Mouse (Mus musculus): ENCODE measurements around the gene Dpm3.

The Dpm3 gene

DNA sequence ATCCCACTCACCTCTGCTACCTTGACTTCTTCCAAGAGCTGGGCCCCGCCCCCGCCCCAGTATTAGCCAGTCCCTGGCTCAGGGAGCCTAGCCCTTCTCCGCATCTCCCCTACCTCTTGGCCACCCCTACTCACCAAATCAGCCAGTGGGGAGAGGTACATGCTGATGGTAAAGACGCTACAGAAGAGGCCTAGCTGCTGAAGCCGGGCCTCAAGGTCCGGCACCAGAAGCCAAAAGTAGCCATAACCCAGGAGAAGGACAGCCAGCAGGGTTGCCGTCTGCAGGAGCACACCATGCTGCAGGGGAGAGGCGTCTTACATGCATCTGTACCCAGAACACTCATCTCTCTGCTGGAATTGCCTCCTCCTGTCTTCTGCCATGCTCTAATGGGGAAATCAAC, 9.8 kb downstream of the Dpm3 start:
- DNase-seq (ENCODE audit: low spot score in 2 of 2), result no peak

DNA sequence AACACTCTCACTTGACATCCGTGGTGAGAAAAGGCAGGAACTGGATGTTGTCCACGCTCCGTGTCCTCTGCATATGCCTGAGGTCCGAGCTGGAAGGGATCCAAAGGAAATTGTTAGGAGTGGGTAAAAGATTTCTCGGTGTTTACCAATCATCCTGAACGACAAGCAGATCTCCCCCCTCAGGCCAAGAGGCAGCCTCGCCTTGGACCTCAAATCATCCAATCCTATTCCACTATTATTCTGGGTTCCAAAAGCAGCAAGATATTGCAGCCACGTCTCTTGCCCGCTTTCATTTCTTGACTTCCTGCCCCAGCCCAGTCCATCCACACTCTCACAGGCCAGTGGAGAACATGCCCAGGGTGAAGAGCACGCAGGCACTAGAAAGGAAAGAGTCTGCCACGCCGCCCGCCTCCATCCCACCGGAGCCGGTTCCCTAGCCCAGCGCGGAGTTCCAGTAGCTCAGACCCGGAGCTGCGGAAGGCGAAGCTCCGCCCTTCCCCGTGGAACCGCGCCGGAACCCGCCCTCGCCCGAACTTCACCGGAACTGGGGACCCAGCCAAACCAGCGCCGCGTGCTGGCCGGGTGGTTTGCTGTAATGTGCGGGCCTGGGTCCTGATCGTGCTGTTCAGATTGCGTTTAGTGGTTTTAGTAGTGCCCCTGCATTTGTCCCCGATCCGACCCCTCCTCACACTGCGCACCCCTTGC, 11.0 kb downstream of the Dpm3 start, which contains the start of gene Slc50a1:
TSS of gene Slc50a1 (minus strand) at position 520 of the 705 bp plus-strand sequence.
- DNase-seq (ENCODE audit: low spot score in 2 of 2), result peak; percentile 35 to 48

DNA sequence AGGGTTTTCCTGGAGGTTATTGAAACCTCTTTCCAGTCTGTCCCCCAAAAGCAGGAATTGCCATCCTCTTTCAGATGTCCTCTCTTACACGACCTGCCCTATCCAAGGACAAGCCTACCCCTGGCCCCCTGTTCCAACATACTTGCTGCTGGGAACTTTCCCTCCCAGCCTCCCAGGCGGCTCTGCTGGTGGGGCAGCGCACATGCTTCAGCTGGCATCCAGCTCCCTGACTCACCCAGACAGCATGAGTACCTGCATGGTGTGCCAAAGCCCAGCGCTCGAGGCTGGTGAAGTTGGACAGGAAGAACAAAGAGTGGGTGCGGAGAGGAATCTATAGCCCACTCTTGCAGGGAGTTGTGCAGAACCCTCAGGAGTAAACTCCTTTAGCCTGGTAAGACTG, 11.7 kb downstream of the Dpm3 start:
- no peak for DNase-seq (ENCODE audit: low spot score in 2 of 2)

DNA sequence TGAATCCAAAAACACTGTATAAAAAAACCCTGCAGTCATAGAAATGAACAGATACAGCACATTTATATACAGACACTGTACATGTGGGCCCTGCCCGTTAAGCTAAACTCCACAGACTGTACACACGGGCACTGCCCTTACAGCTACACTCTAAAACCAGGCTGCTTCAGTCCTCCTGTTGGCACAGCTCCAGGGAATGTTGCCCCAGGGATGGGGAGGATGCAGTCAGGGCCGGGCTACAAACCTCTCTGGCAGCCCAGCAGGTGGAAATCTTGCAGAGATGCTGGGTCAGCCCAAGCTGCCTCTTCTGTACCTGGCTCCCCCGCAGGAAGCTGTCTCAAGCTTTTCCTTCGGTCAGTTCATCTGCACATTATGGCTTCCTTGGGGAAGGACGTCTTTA, 12.6 kb downstream of the Dpm3 start:
- DNase-seq (ENCODE audit: low spot score in 2 of 2), result no peak

DNA sequence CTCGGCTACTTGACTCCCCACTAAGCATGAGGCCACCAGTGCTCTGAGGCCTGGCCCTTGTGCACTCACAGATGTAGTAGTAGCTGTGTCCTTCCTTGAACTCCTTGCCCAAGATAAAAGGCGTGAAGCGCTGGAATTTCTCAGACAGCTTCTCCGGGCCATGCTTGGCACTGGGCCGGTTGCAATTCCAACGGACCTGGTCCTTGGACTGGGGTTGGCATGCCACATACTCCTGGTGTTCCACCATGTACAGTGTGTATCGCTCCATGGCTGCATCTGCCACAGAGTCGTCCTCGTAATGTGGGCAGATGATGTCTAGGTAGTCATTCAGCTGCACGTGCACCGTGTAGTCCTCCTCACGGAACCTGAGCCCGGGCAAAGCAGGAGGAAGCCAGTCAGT, 16.9 kb downstream of the Dpm3 start:
- no peak for DNase-seq (ENCODE audit: low spot score in 2 of 2)

DNA sequence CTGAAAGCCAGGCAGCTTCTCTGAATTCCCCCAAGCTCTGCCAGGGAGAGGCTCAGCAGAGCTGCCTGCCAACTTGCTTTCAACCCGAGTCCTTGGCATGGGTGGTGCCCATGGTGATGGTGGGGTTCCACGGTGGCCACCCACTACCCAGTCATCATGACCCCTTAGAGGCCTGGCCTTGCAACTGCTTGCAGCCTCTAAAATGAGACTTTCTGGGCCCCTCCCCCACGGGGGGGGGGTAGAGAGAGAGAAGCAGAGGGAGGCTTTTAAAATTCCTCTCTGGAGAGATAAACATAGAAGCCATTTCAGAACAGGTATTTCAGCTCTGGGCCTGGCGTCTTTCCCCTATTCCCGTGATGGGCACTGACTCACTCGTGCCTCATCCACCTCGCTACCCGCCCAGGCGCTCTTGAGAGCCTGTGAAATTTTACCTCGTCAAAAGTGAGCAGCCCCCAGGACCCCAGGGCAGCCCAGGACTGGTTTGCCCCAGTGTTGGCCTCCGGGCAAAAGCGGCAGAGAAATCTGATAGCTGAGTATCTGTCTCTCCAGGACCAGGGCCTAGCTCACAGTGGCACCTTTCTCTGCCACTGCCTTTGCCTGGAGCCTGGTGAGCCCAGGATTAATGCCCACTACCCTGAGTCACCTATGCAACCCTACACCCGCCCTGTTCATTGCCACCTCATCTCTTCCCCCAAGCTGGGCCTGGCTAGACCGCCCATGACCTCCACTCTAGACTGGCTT, 18.3 kb downstream of the Dpm3 start:
- no peak for DNase-seq (ENCODE audit: low spot score in 2 of 2)

DNA sequence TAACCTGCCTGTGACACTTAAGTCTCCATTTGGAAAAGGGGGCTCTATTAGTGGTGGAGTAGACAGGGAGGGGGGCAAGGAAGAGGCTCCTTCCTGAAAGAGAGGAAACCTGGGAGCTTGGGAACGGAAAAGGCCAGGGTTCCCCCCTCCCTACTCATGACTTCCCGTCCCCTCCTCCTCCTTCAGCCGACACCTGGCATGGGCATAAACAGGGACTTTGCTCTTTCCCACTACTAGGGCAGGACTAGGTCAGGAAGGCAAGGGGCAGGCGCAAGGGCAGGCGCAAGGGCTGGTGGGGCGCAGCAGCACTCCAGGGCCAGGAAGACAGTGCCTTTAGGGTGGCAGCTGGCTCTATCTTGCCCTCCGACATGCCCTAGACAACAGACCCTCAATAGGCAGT, 18.9 kb downstream of the Dpm3 start:
- no peak for DNase-seq (ENCODE audit: low spot score in 2 of 2)

DNA sequence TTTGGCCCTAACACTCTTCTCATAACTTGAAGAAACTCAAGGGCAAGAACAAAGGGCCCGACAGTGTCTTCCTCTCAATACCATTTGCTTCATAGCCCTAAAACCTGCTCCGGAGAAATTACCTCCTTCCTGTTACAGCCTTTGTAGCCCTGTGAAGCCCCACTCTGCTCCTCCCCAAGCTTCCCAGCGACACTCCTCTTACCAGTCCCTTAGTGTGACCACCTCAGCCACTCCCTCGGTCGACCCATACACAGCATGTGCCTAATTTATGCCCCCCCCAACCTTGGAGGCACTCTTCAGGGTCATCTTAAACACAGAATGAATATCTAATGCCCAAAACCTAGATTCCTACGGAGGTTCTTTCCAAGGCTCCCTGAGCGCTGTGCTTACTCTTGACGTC, 19.5 kb downstream of the Dpm3 start:
- DNase-seq (ENCODE audit: low spot score in 2 of 2), result no peak

DNA sequence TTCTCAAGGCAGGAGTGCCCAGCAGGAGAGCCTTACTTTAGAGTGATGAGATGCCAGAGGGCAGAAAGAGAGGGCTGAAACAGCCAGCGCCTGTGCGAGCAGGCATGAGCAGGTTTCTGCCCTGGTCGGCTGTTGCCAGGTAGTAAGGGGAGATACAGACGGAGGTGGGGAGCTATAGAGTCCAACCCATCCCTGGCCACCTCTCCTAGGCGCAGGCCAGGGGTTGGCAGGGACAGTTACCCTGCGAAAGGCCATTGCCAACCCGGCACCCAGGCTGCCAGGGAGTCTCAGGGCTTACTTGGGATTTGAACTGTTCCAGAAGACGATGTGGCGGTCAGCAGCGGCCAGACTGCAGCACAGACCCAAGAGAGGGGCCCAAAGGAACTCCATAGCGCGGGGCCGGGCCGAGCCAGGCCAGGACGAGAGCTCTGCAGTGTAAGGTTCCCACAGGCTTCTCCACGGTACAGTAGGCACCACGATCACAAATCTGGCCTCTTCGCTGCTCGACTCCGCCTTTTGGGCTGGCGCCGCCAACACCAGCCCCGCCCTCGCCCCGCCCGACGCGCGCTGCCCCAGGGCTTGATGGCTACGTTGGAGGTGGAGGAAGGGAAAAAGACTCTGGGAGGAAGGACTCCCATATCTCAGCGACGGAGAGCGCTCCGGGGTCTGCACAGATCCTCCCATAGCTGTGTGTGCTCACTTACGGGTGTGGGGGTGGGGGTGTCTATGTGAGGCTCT, 20.2 kb downstream of the Dpm3 start:
- DNase-seq (ENCODE audit: low spot score in 2 of 2), result peak; percentile 27 to 28

DNA sequence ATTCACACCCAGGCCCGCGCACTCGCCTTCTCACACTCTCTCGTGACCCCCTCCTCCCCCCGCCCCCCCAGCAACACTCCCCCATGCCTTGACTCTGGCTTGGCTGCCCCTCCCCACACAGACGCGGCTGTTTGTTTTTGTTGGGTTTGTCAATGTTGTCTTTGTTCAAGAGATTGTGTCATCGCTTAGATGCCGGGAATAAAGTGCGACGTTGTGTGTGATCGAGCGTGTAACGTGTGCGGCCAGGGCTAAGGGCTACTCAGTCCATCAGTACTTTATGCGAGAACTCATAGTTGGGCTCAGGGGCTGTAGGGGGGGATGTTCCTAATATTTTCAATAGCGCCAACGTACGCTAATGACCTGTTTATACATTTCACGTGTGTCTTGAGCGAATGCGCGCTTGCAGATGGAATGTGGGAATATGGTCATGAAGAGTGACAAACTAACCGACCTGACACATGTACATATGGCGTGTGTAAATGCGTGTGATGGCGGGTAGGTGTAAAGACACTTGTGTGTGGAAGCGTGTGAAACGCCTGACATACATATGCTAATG, 21.0 kb downstream of the Dpm3 start:
- no peak for DNase-seq (ENCODE audit: low spot score in 2 of 2)

DNA sequence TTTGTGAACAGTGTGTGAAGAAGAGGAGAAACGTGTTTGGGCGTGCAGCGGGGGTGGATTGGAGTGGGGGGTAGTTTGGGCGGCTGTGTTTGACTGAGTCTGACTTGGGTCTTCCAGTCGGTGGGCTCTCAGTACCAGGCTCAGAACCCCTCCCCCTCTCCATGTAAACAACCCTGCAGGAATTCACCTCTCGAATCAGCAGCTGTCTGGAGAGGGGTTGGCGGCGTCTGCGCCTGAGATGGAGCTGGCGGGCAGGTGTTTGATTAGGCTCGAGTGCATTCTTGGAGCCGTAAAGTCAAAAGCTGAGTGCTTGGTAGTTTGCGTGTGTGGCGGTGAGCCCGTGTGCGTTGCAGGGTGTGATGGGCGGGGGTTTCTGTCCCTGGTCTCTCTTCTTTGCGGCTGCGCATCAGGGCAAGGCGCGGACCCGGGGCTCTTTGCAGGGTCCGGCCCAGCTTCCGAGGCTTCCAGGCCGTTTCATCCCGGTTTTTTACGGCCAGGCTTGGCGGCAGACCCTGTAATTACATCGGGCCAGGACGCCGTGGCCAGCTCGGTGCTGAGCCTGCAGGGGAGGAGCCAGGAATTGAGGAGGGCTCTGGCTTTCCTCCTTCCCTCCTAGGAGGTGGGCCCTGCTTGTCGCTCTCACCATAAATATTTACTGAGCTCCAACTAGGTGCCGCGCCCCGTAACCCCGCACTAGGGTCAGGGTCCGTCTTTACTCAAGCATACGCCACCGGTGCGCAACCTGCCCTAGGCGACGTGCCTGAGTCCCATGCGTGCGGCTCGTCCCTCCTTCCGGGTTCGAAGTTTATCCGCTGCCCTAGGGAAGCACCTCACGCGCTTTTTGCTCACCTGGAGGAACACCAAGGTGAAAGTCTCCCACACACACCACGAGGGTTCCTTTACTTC, 21.7 kb downstream of the Dpm3 start, which contains the start of gene Efna1:
TSS of gene Efna1 (minus strand) at position 537 of the 906 bp plus-strand sequence.
- DNase-seq (ENCODE audit: low spot score in 2 of 2), result no peak

DNA sequence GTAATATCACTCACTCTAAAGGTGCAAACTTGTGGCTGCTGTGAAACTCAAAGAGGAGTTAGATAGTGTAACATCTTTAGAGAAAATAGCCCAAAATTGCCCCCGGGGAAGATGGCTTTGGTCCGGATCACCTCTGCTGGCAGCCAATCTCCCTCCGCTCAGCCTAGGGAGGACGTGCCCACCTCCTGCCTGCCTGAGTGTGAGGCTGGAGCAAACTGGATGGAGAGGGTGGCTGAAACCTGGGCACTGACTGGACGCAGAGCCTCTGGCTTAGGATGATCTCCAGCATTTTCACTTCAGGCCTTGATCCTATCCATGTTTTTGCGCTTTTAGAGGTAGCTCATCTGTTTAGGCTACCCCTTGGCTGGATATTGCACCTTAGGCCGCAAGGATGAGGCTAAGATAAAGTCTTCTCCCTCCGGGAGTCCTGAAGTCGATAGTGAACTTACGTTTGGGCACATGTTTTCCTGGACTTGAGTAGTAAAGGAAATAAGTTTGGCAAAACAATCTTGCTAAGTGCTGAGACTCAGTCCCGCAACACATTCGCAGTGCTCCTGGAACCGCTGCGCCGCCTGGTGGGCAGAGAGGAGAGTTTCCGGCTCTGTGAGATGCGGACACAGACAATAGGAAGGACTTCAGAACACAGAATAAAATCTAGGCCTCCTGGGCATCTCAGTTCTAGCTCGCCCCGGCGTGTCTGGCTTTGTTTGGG, 22.6 kb downstream of the Dpm3 start:
- DNase-seq (ENCODE audit: low spot score in 2 of 2), result peak; percentile 69 to 80

DNA sequence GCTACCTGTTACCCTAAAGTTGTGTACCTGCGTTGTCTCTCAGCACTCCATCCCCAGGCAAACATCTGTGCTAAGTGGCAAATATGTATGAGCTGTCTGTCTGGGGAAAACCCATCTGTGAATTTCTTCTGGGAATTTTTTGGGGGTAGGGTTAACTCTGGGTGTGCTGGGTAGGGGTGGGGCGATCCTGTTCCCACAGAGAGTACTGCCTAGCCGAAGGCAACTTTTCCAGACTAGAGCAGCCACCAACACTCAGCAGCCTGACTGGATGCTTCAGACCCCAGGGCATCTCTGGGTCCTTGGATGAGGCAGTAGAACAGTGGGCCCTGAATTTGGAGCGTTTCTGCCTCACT, 23.1 kb downstream of the Dpm3 start:
- no peak for DNase-seq (ENCODE audit: low spot score in 2 of 2)

DNA sequence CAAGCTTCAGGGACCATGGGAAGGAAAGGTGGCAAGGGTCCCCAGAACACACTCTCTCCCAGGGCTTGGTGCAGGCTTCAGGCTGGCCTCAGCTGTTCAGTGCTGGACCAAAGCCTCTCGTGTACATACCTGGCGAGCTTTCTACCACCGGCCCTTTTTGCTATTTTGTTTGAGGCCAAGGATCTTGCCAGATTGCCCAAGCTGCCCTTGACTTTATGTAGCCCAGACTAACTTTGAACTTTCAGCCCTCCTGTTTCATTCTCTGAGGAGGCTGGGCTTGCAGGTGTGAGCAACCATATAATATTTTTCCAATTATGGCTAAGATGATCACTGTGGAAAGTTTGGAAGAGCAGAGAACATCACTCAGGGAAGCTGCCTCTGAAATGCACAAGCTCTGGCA, 25.1 kb downstream of the Dpm3 start:
- DNase-seq (ENCODE audit: low spot score in 2 of 2), result no peak

DNA sequence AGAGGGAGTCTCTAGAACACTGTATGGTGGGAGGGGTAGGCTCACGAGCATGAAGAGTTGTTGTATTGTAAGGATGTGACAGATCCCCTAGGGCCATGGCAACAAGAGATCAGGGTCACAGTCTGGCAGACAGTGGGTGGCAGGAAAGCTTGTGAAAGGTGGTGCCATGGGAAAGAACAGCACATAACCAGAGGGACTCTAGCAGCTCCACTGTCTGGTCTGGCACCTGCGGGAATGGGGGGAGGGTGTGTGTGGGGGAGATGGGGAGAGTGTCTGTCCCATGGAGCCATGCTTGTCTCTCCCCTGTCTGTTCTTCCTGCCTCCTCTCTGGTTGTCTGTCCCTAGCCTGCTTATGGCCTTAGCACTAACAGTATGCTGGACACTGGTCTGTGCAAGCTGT, 26.4 kb downstream of the Dpm3 start:
- DNase-seq (ENCODE audit: low spot score in 2 of 2), result no peak

DNA sequence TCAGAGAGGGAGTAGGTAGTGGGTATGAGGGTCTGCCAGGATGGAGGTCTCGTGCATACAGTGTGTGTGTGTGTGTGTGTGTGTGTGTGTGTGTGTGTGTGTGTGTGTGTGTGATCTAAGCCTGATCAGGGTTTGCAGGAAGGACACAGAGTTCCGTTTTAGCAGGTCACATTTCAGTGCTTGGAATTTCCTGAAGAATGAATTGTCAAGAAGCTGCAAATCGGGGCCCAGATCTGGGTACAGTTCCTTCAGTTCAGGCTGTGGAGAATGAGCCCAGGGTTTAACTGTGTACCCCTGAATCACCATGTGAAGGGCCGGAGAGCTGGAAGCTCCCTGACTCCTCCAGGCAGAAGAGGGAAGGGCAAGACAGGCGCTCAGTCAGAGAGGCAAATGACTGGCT, 28.1 kb downstream of the Dpm3 start:
- no peak for DNase-seq (ENCODE audit: low spot score in 2 of 2)

DNA sequence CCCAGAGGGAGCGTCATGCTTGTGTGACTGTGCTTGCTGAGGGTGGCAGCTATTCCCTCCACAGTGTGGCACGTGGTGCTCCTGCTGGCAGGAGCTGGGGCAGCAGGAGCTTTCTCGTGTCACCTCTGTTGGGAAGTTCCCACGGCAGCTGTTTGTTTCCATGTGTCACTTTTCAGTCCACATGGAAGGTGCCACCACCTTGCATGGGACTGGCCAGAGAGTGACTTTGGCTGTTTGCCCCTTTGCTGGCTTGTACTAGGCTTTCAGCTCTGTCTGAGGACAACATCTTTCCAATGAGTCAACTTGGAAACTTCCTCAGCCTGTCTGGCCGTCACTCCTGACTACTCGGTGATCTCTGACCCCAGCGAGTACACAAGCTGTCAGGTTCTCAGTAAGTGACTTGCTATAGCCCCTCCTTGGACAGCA, 29.4 kb downstream of the Dpm3 start:
- DNase-seq (ENCODE audit: low spot score in 2 of 2), result no peak

DNA sequence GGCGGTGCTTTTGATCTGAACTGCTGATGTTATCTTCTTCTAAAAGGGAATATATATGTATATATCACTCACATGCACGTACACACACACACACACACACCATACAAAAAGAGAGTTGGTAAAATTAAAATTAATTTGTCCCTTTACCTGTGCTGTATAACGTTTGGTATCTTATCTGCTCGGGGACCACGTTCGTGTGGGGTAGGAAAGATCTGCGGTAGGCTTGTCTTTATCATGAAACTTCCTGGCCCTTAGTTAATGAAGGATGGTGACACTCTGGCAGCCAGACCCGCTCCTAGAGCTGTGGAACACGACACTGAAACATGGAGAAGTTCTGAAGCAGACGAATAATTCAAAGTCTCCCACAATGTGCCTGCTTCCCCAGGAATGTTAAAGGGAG, 32.7 kb downstream of the Dpm3 start:
- DNase-seq (ENCODE audit: low spot score in 2 of 2), result no peak

DNA sequence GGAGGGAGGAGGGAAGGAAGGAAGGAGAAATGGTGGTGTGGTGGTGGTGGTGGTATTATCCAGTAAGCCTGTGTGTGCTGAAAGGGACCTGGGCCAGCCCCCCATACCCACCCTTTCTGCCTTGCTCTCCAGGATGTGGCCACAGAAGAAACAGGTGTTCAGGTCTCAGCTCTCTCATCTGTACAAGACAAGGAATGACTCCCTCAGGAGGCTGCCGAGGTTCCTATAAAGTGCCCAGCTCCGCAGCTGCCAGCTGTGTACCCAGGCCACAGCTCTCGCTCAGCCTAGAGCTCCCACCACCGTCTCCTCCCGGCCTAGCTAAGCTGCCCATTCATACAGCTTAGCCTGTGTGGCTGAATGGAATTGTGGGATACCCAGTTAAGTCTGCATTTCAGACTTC, 33.1 kb downstream of the Dpm3 start:
- DNase-seq (ENCODE audit: low spot score in 2 of 2), result no peak

DNA sequence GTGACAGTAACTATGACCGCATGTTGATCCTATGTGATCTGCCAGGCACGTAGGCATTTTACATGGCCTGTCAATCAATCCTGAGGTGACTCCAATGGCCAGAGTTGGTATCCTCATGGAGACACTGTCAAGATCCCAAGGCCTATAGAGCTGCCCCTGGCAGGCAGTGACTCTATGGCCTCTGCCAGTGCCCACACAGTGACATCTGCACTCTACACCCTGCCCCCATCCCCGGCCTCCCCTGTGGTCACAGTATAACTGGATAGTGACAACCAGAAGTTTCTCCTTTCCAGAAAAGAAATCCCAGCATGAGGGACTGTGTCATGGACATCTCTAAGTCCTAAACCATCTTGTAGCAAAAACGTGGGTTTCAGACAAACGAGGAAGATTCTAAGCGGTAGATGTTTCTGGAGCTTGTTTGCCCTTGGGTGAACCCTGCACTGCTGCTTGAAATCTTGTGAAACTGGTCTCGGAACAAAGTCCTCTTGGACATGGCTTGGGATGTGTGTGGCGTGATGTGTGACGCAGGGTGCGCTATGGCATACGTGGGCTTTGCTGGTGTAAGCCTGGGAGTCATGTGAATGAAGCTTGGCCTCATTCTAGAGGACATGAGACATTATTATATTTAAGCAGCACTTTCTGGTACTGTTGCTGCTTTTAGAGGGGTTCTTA, 34.2 kb downstream of the Dpm3 start:
- no peak for DNase-seq (ENCODE audit: low spot score in 2 of 2)
